Mouse (Mus musculus): ENCODE data around the gene Tmem217. TPM values are rescaled to one million over a fixed set of nuclear protein-coding genes. Genes with fewer than 3 reads are reported as not detected.
"Not testable (repeated sequence)": the region's sequence is repeated elsewhere in the genome, so short reads cannot be mapped to it uniquely, and the experiment has no call there.

The Tmem217 gene
- polyA plus RNA-seq, 1 experiment from 2014 or later, result 0.33 TPM

GRCm38 (mm10) chr17:29528568-29529187, 23.5 kb downstream of the Tmem217 start:
- in situ Hi-C loops (cut with MboI; ENCODE audit: low pct_unique_long_range_greater_than_20kb), result no loop called here
- POLR2A ChIA-PET, result no interaction called here
- TF ChIP-seq CTCF (IDR thresholded peaks at IDR 0.05), result peak; percentile 57
- no peak for ATAC-seq
- DNase-seq (ENCODE audit: low read depth, low spot score), result no peak
- CTCF ChIA-PET, result interaction anchor here (0.7 to 1.1 kb wide), 2 partner anchors 9 to 23 kb away, joined by 3 to 6 read pairs; partner anchors contain the start of gene Tmem217
- no peaks in the 10 kb centered on the region for H3K27me3 ChIP-seq

- ChIA-PET POLR2A (no interaction called here), CTCF (interaction anchor here (1.2 kb wide), 1 partner anchor 141 kb away, joined by 4 read pairs; no protein-coding TSS in a partner anchor)
- H3K27me3 ChIP-seq, result no peaks in the 10 kb centered on the region
- peak; percentile 27 for TF ChIP-seq CTCF (IDR thresholded peaks at IDR 0.05)
- DNase-seq (ENCODE audit: low read depth, low spot score) (no peak), ATAC-seq (no peak)
- in situ Hi-C loops (cut with MboI; ENCODE audit: low pct_unique_long_range_greater_than_20kb), result no loop called here
Measured at GRCm38 (mm10) chr17:29525613-29526012, 26.6 kb downstream of the Tmem217 start.

GRCm38 (mm10) chr17:29519731-29520130, 32.5 kb downstream of the Tmem217 start:
- ChIA-PET CTCF (interaction anchor here (1.3 kb wide), 1 partner anchor 148 kb away, joined by 4 read pairs; no protein-coding TSS in a partner anchor), POLR2A (no interaction called here)
- TF ChIP-seq CTCF (IDR thresholded peaks at IDR 0.05), result no peak
- in situ Hi-C loops (cut with MboI; ENCODE audit: low pct_unique_long_range_greater_than_20kb), result loop anchor here (10.0 kb wide), 1 partner anchor 255 kb away; the partner anchor contains the start of genes BC004004 and Ppil1
- DNase-seq (ENCODE audit: low read depth, low spot score), result no peak
- H3K27me3 ChIP-seq, result no peaks in the 10 kb centered on the region
- no peak for ATAC-seq

GRCm38 (mm10) chr17:29518665-29519064, 33.5 kb downstream of the Tmem217 start:
- in situ Hi-C loops (cut with MboI; ENCODE audit: low pct_unique_long_range_greater_than_20kb), result loop anchor here (10.0 kb wide), 1 partner anchor 254 kb away; the partner anchor contains the start of genes BC004004 and Ppil1
- H3K27me3 ChIP-seq; DNase-seq (ENCODE audit: low read depth, low spot score); POLR2A ChIA-PET; ATAC-seq: not testable (repeated sequence)
- CTCF ChIA-PET, result interaction anchor here (1.3 kb wide), 1 partner anchor 147 kb away, joined by 4 read pairs; no protein-coding TSS in a partner anchor

GRCm38 (mm10) chr17:29514435-29514834, 37.8 kb downstream of the Tmem217 start:
- in situ Hi-C loops (cut with MboI; ENCODE audit: low pct_unique_long_range_greater_than_20kb), result loop anchor here (10.0 kb wide), 1 partner anchor 250 kb away; the partner anchor contains the start of genes BC004004 and Ppil1
- no peak for ATAC-seq
- CTCF ChIA-PET, result interaction anchor here (1.1 to 3.1 kb wide), 4 partner anchors 118 to 143 kb away, joined by 4 to 21 read pairs (median 6); no protein-coding TSS in a partner anchor
- TF ChIP-seq CTCF (IDR thresholded peaks at IDR 0.05), result peak; percentile 94
- no peak for DNase-seq (ENCODE audit: low read depth, low spot score)
- POLR2A ChIA-PET, result interaction anchor here (0.6 to 1.0 kb wide), 2 partner anchors 9 to 143 kb away, joined by 3 to 4 read pairs; no protein-coding TSS in a partner anchor
- no peaks in the 10 kb centered on the region for H3K27me3 ChIP-seq

- POLR2A ChIA-PET, result interaction anchor here (1.0 kb wide), 1 partner anchor 142 kb away, joined by 4 read pairs; no protein-coding TSS in a partner anchor
- ATAC-seq (no peak), DNase-seq (ENCODE audit: low read depth, low spot score) (no peak)
- CTCF ChIA-PET, result interaction anchor here (0.9 to 3.1 kb wide), 7 partner anchors 9 to 142 kb away, joined by 3 to 21 read pairs (median 3); no protein-coding TSS in a partner anchor
- H3K27me3 ChIP-seq, result no peaks in the 10 kb centered on the region
- in situ Hi-C loops (cut with MboI; ENCODE audit: low pct_unique_long_range_greater_than_20kb), result loop anchor here (10.0 kb wide), 1 partner anchor 248 kb away; the partner anchor contains the start of genes BC004004 and Ppil1
- TF ChIP-seq CTCF (IDR thresholded peaks at IDR 0.05), result peak; percentile 46
Measured at GRCm38 (mm10) chr17:29513044-29513730, 39.0 kb downstream of the Tmem217 start.

GRCm38 (mm10) chr17:29510691-29511090, 41.5 kb downstream of the Tmem217 start:
- H3K27me3 ChIP-seq, result no peaks in the 10 kb centered on the region
- DNase-seq (ENCODE audit: low read depth, low spot score) (no peak), ATAC-seq (no peak)
- ChIA-PET CTCF (interaction anchor here (0.8 to 1.1 kb wide), 3 partner anchors 10 to 123 kb away, joined by 3 read pairs; no protein-coding TSS in a partner anchor), POLR2A (interaction anchor here (0.5 to 1.0 kb wide), 2 partner anchors 19 to 55 kb away, joined by 3 to 8 read pairs; no protein-coding TSS in a partner anchor)
- in situ Hi-C loops (cut with MboI; ENCODE audit: low pct_unique_long_range_greater_than_20kb), result loop anchor here (10.0 kb wide), 1 partner anchor 246 kb away; the partner anchor contains the start of genes BC004004 and Ppil1
- no peak for TF ChIP-seq CTCF (IDR thresholded peaks at IDR 0.05)

- ChIA-PET CTCF (interaction anchor here (1.0 kb wide), 1 partner anchor 131 kb away, joined by 3 read pairs; no protein-coding TSS in a partner anchor), POLR2A (no interaction called here)
- no peaks in the 10 kb centered on the region for H3K27me3 ChIP-seq
- DNase-seq (ENCODE audit: low read depth, low spot score), result no peak
- no peak for ATAC-seq
- in situ Hi-C loops (cut with MboI; ENCODE audit: low pct_unique_long_range_greater_than_20kb), result no loop called here
- TF ChIP-seq CTCF (IDR thresholded peaks at IDR 0.05), result no peak
Measured at GRCm38 (mm10) chr17:29508927-29509608, 43.1 kb downstream of the Tmem217 start.

GRCm38 (mm10) chr17:29503700-29504099, 48.5 kb downstream of the Tmem217 start:
- no peaks in the 10 kb centered on the region for H3K27me3 ChIP-seq
- CTCF ChIA-PET, result interaction anchor here (1.0 to 1.4 kb wide), 2 partner anchors 9 to 109 kb away, joined by 3 read pairs; no protein-coding TSS in a partner anchor
- no peak for ATAC-seq
- DNase-seq (ENCODE audit: low read depth, low spot score), result no peak
- in situ Hi-C loops (cut with MboI; ENCODE audit: low pct_unique_long_range_greater_than_20kb), result no loop called here
- peak; percentile 58 for TF ChIP-seq CTCF (IDR thresholded peaks at IDR 0.05)
- POLR2A ChIA-PET, result no interaction called here
